Mouse (Mus musculus) kidney, embryonic 15.5 days (tissue): Measurements from ENCODE around the gene Dcps. TPM values are rescaled to one million over a fixed set of nuclear protein-coding genes. Genes with fewer than 3 reads are reported as not detected.

Experiments used
- ATAC-seq: fragments of 200-750 bp; cut with Nextera tagmentation; replicated peaks from 2 replicates; pipeline ENCODE4 v1.8.0; 2017; ENCODE audit warnings: moderate TSS enrichment; ENCODE audit not compliant: low FRiP score
- H3K27ac ChIP-seq: fragments of 300-500 bp; sonication (generic); 2 replicates; pipeline ENCODE4 v1.5.1; 2015; ENCODE audit warnings: mild to moderate bottlenecking, inconsistent platforms
- H3K27me3 ChIP-seq: fragments of 300-500 bp; sonication (generic); 2 replicates; pipeline ENCODE4 v1.6.1; 2015; ENCODE audit warnings: inconsistent platforms
- H3K36me3 ChIP-seq: fragments of 300-500 bp; sonication (generic); 2 replicates; pipeline ENCODE4 v1.6.1; 2015; ENCODE audit warnings: inconsistent platforms
- H3K4me1 ChIP-seq: fragments of 300-500 bp; sonication (generic); 2 replicates; pipeline ENCODE4 v1.6.1; 2015; ENCODE audit warnings: inconsistent platforms
- H3K4me2 ChIP-seq: fragments of 300-500 bp; sonication (generic); 2 replicates; pipeline ENCODE4 v1.6.1; 2015; ENCODE audit warnings: moderate library complexity, mild to moderate bottlenecking, inconsistent platforms
- H3K4me3 ChIP-seq: fragments of 300-500 bp; sonication (generic); replicated peaks from 2 replicates; pipeline ENCODE4 v1.5.1; 2015; ENCODE audit warnings: mild to moderate bottlenecking, inconsistent platforms
- H3K9ac ChIP-seq: fragments of 300-500 bp; sonication (generic); 2 replicates; pipeline ENCODE4 v1.6.1; 2015; ENCODE audit warnings: mild to moderate bottlenecking, inconsistent platforms
- H3K9me3 ChIP-seq: fragments of 300-500 bp; sonication (generic); replicated peaks from 2 replicates; pipeline ENCODE4 v1.6.1; 2016; ENCODE audit warnings: inconsistent platforms
- WGBS: fragments of 180-500 bp; shearing (Covaris S2); methylation state at CpG from one replicate; pipeline ENCODE4 v1.1.7; 2015; ENCODE audit warnings: mixed read lengths; 5-methylcytosine and 5-hydroxymethylcytosine counted together
- polyA plus RNA-seq: library from polyadenylated mRNA; unstranded; fragments of >200 nt; fragmentation: Nextera tagmentation; extraction: Ambion mirVana; gene quantifications from 2 replicates; pipeline ENCODE4 v1.2.1, GENCODE M21; 2015

The Dcps gene
- polyA plus RNA-seq, 1 experiment from 2014 or later: 95.4 TPM

DNA sequence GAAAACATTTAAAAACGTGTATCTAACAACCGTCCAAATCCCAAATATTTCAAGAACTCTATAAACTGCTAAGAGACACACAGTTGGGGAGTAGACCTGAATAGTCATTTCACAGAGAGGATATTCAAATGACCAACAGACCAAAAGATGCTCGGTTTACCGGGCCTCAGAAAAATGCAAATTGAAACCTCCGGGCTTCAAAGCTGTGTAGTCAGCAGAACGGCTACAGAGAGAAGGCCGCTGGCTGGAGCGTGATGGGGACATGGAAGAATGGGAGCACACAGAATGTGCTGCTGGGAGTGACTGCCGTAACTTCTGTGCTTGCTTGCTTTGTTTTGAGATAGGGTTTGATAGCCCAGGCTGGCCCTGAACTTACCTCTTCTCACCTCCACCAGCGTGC lies 22.5 kb upstream of the Dcps start:
- peaks cover 21% of the 10 kb centered on the region for H3K4me1 ChIP-seq
- H3K27ac ChIP-seq: 0 out of 2 replicates have a peak overlapping the region, but pooled peaks have one; percentile 75
- no peak overlapping the region for H3K4me2 ChIP-seq
- no peak overlapping the region for H3K4me3 ChIP-seq
- no peaks in the 10 kb centered on the region for H3K36me3 ChIP-seq
- no peak overlapping the region for H3K9ac ChIP-seq
- 69% methylated on average over 10 of the region's 10 CpGs for WGBS
- no peak for ATAC-seq
- H3K27me3 ChIP-seq: no peaks in the 10 kb centered on the region
- no peaks in the 10 kb centered on the region for H3K9me3 ChIP-seq

DNA sequence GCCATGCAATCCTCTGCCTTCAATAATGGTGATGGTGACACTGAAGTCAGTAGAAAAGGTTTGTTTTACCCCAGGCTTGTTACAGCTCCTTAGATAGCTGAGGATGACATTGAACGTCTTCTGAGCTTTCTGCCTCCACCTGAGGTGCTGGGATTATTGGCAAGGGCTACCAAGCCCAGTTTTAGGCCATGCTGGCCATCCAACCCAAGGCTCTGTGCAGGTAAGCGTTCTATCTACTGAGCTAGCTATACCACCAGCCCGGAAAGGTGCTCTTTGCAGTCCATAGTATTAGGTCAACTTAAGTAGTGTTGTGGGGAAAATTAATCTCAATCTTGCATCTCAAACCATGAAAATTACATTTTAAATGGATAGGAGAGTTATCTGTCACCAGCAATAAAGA lies 21.8 kb upstream of the Dcps start:
- peaks cover 21% of the 10 kb centered on the region for H3K4me1 ChIP-seq
- H3K27ac ChIP-seq: no peak overlapping the region
- no peak overlapping the region for H3K4me2 ChIP-seq
- H3K9me3 ChIP-seq: no peaks in the 10 kb centered on the region
- H3K4me3 ChIP-seq: no peak overlapping the region
- WGBS: 91% methylated on average over 3 of the region's 3 CpGs
- no peaks in the 10 kb centered on the region for H3K27me3 ChIP-seq
- no peak overlapping the region for H3K9ac ChIP-seq
- ATAC-seq: no peak
- H3K36me3 ChIP-seq: no peaks in the 10 kb centered on the region

DNA sequence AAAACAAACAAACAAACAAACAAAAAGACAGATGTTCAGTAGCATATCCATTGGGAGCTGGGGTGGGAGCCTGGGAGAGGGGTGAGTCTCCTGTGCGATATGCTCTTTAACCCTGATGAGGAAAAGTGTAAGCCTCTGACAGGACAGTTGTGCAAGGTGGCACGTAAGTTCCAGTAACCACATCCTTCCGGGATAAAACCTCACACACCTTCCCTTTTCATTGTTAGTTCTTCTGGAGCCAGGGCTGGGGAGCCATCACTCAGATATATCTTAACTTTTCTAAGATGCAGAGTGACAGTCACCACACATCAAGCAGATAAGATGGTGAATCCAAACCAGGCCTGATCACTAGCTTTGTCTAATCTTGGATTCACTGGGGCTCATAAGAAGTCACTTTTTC lies 18.2 kb upstream of the Dcps start:
- Histone ChIP-seq H3K9ac (no peak overlapping the region), H3K4me1 (peaks cover 7% of the 10 kb centered on the region; the same call in 1 of the 2 replicates), H3K4me2 (no peak overlapping the region), H3K9me3 (no peaks in the 10 kb centered on the region), H3K27ac (no peak overlapping the region), H3K27me3 (no peaks in the 10 kb centered on the region), H3K36me3 (peaks cover 21% of the 10 kb centered on the region), H3K4me3 (no peak overlapping the region)
- WGBS: 88% methylated on average over 3 of the region's 3 CpGs
- no peak for ATAC-seq

GRCm38 (mm10) chr9:35192983-35193542 lies 17.2 kb upstream of the Dcps start:
- 81% methylated on average over 11 of the region's 11 CpGs for WGBS
- no peaks in the 10 kb centered on the region for H3K27me3 ChIP-seq
- no peaks in the 10 kb centered on the region for H3K9me3 ChIP-seq
- no peaks in the 10 kb centered on the region for H3K4me1 ChIP-seq
- ATAC-seq: no peak
- H3K36me3 ChIP-seq: peaks cover 31% of the 10 kb centered on the region
- no peak overlapping the region for H3K4me2 ChIP-seq
- no peak overlapping the region for H3K27ac ChIP-seq
- H3K4me3 ChIP-seq: no peak overlapping the region
- H3K9ac ChIP-seq: no peak overlapping the region

- Histone ChIP-seq H3K9ac (no peak overlapping the region), H3K9me3 (no peaks in the 10 kb centered on the region), H3K27me3 (no peaks in the 10 kb centered on the region), H3K4me3 (no peak overlapping the region), H3K27ac (no peak overlapping the region), H3K4me1 (no peaks in the 10 kb centered on the region), H3K4me2 (no peak overlapping the region), H3K36me3 (peaks cover 45% of the 10 kb centered on the region)
- ATAC-seq: peak; percentile 22; the same call in 1 of the 2 replicates
- WGBS: 82% methylated on average over 22 of the region's 22 CpGs
Measured at GRCm38 (mm10) chr9:35188700-35189099, 12.8 kb upstream of the Dcps start.

DNA sequence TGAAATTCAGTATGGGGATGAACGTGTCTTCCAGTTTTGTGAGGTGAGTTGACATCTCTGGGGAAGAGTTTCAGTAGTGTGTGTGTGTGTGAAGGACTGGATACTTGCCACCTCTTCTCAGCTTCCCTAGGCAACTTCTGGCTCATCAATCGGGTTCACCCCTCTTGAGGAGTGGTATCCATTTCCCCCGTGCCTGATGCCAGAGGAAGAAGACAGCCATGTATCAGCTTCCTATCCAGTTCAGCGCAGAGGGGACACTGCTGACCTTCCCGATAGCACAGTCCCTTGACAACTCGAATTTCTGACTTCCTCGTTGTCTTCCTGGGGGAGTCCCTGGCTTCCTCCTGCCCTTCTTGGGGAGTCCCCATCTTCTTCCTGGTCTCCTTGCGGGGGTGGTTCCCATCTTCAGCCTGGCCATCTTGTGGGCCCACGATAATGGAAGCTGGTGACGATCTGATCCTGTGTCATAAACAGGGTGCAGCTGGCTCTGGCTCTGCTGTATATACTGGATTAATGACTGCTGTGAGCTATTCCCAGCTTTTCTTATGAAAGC lies 11.6 kb upstream of the Dcps start:
- Histone ChIP-seq H3K9me3 (no peaks in the 10 kb centered on the region), H3K27ac (no peak overlapping the region), H3K4me2 (no peak overlapping the region), H3K9ac (no peak overlapping the region), H3K36me3 (peaks cover 45% of the 10 kb centered on the region), H3K4me3 (no peak overlapping the region), H3K4me1 (no peaks in the 10 kb centered on the region), H3K27me3 (no peaks in the 10 kb centered on the region)
- ATAC-seq: no peak
- 81% methylated on average over 10 of the region's 10 CpGs for WGBS

GRCm38 (mm10) chr9:35186430-35186829 lies 10.6 kb upstream of the Dcps start:
- Histone ChIP-seq H3K4me1 (no peaks in the 10 kb centered on the region), H3K4me3 (no peak overlapping the region), H3K4me2 (no peak overlapping the region), H3K27me3 (no peaks in the 10 kb centered on the region), H3K36me3 (peaks cover 45% of the 10 kb centered on the region), H3K27ac (no peak overlapping the region), H3K9ac (no peak overlapping the region), H3K9me3 (no peaks in the 10 kb centered on the region)
- no peak for ATAC-seq
- WGBS: 84% methylated on average over 4 of the region's 4 CpGs

DNA sequence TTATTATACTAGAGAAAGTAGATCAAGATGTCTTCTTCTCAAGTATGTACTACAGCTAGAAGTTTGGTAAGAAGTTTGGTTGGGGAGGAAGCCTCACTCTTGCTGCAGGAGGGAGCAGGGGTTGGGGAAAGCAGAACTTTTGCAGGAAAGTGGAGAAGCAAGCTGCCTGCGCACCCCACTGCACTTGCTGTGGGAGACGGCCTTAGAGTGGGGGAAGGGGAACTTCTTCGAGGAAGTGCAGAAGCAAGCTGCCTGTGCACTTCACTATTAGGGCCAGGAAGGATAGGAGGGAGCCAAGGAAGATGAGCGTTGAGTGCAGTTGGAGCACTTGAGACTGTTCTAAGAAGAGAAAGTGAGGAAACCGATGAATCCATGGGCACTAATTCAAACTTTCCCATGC lies 7.5 kb upstream of the Dcps start:
- Histone ChIP-seq H3K36me3 (peaks cover 16% of the 10 kb centered on the region), H3K27me3 (no peaks in the 10 kb centered on the region), H3K4me1 (no peaks in the 10 kb centered on the region), H3K9me3 (no peaks in the 10 kb centered on the region), H3K27ac (no peak overlapping the region), H3K4me3 (no peak overlapping the region), H3K9ac (no peak overlapping the region), H3K4me2 (no peak overlapping the region)
- ATAC-seq: no peak
- WGBS: 59% methylated on average over 5 of the region's 5 CpGs

- 77% methylated on average over 2 of the region's 2 CpGs for WGBS
- Histone ChIP-seq H3K27me3 (no peaks in the 10 kb centered on the region), H3K36me3 (peaks cover 11% of the 10 kb centered on the region), H3K4me2 (no peak overlapping the region), H3K4me3 (no peak overlapping the region), H3K9me3 (no peaks in the 10 kb centered on the region), H3K4me1 (no peaks in the 10 kb centered on the region), H3K9ac (no peak overlapping the region), H3K27ac (no peak overlapping the region)
- ATAC-seq: no peak
Measured at GRCm38 (mm10) chr9:35182832-35183231, 7.0 kb upstream of the Dcps start.

DNA sequence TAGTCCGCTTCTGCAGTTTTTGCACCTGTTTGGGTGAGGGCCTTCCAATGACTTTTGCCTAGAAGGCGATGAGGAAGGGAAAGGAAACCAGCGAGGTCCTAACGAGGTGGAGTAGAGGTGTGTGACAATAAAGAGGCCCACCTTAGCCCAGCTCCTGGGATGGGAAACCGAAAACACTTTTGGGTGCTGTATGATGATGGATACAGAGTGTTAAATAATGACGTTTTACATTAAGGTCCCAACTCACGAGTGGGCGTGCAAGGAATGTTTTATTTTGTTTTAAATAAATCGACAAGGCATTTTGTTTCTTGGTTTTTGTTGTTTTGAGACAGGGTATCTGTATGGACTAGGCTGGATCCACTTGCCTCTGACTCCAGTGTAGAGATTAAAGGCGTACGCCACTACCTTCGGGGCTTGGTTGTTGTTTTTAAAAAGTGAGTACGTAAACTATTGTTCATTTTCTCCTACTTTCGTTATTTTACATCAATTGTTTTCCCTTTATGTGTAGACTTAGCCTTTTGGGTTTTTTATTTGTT lies 331 bp upstream of the Dcps start:
- Histone ChIP-seq H3K9ac (no peak overlapping the region), H3K4me1 (peaks cover 11% of the 10 kb centered on the region), H3K27ac (peak overlapping the region; percentile 87; the same call in 1 of the 2 replicates), H3K36me3 (0 out of 2 replicates have a peak, but pooled peaks cover 4% of the 10 kb centered on the region), H3K27me3 (no peaks in the 10 kb centered on the region), H3K4me3 (peak overlapping the region; percentile 68), H3K9me3 (no peaks in the 10 kb centered on the region), H3K4me2 (peak overlapping the region; percentile 89)
- ATAC-seq: no peak; the same call in 1 of the 2 replicates
- WGBS: 52% methylated on average over 14 of the region's 14 CpGs

GRCm38 (mm10) chr9:35173331-35173730 lies 2.5 kb downstream of the Dcps start:
- ATAC-seq: no peak
- Histone ChIP-seq H3K4me2 (no peak overlapping the region), H3K36me3 (peaks cover 9% of the 10 kb centered on the region; the same call in 1 of the 2 replicates), H3K27ac (no peak overlapping the region), H3K9me3 (no peaks in the 10 kb centered on the region), H3K4me3 (no peak overlapping the region), H3K27me3 (no peaks in the 10 kb centered on the region), H3K9ac (no peak overlapping the region), H3K4me1 (peaks cover 14% of the 10 kb centered on the region)
- 92% methylated on average over 1 of the region's 1 CpGs for WGBS

DNA sequence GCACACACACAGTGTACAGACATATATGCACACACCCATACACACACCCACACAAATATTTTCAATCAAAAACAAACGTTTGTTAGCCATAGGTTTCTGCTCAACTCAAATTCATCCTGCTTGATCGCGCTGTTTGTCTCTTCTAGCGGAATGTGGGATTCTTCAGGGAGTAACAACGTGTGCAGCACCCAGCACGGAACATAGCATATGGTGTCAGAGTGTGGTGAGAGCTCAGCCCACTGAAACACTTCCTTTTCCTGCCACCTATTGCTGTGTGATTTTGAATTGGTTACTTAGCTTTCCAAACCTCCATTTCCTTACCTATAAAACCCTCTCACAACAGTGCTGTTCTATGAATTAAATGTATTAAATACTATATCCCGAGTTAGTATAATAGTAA lies 5.8 kb downstream of the Dcps start:
- no peaks in the 10 kb centered on the region for H3K9me3 ChIP-seq
- H3K36me3 ChIP-seq: peaks cover 9% of the 10 kb centered on the region; the same call in 1 of the 2 replicates
- H3K27me3 ChIP-seq: no peaks in the 10 kb centered on the region
- H3K4me1 ChIP-seq: peaks cover 22% of the 10 kb centered on the region
- 93% methylated on average over 7 of the region's 7 CpGs for WGBS
- H3K27ac ChIP-seq: no peak overlapping the region
- no peak for ATAC-seq
- H3K4me3 ChIP-seq: no peak overlapping the region
- H3K9ac ChIP-seq: no peak overlapping the region
- H3K4me2 ChIP-seq: no peak overlapping the region
